Mouse (Mus musculus) hindbrain, embryonic 11.5 days (tissue): ENCODE results near the gene Man1a2. TPM values are rescaled to one million over a fixed set of nuclear protein-coding genes. Genes with fewer than 3 reads are reported as not detected.

Source experiments
- ATAC-seq: fragments of 200-750 bp; cut with Nextera tagmentation; 2 replicates; pipeline ENCODE4 v1.8.0; 2017; ENCODE audit warnings: mild to moderate bottlenecking, moderate TSS enrichment, moderate library complexity; ENCODE audit not compliant: low FRiP score
- DNase-seq: peaks from one replicate; pipeline ENCODE4 v3.0.0-alpha.2; 2015; ENCODE audit warnings: low spot score
- H3K27ac ChIP-seq: fragments of 300-500 bp; sonication (generic); 2 replicates; pipeline ENCODE4 v1.5.1; 2014; ENCODE audit warnings: mild to moderate bottlenecking, low read depth, low read length
- H3K27me3 ChIP-seq: fragments of 300-500 bp; sonication (generic); 2 replicates; pipeline ENCODE4 v1.6.1; 2014; ENCODE audit warnings: mild to moderate bottlenecking, low read length, moderate library complexity, mixed read lengths; ENCODE audit not compliant: control insufficient read depth, insufficient read depth
- H3K36me3 ChIP-seq: fragments of 300-500 bp; sonication (generic); 2 replicates; pipeline ENCODE4 v1.6.1; 2014; ENCODE audit warnings: mild to moderate bottlenecking, low read length, moderate library complexity, mixed read lengths; ENCODE audit not compliant: control insufficient read depth, insufficient read depth
- H3K4me1 ChIP-seq: fragments of 300-500 bp; sonication (generic); replicated peaks from 2 replicates; pipeline ENCODE4 v1.6.1; 2014; ENCODE audit warnings: low read length, mixed read lengths; ENCODE audit not compliant: control insufficient read depth, insufficient read depth
- H3K4me2 ChIP-seq: fragments of 300-500 bp; sonication (generic); replicated peaks from 2 replicates; pipeline ENCODE4 v1.6.1; 2014; ENCODE audit warnings: mild to moderate bottlenecking, low read depth, low read length
- H3K4me3 ChIP-seq: fragments of 300-500 bp; sonication (generic); 2 replicates; pipeline ENCODE4 v1.5.1; 2014; ENCODE audit warnings: low read depth, low read length
- H3K9ac ChIP-seq: fragments of 300-500 bp; sonication (generic); 2 replicates; pipeline ENCODE4 v1.6.1; 2014; ENCODE audit warnings: low read depth, low read length
- H3K9me3 ChIP-seq: fragments of 300-500 bp; sonication (generic); 2 replicates; pipeline ENCODE4 v1.6.1; 2016; ENCODE audit warnings: low read length; ENCODE audit not compliant: control insufficient read depth
- WGBS: fragments of 180-500 bp; shearing (Covaris S2); extraction: QIAGEN DNeasy Blood & Tissue Kit; methylation state at CpG from one replicate; pipeline ENCODE4 v1.1.7; 2014; 5-methylcytosine and 5-hydroxymethylcytosine counted together
- polyA plus RNA-seq: library from polyadenylated mRNA; unstranded; fragments of >200 nt; fragmentation: Nextera tagmentation; extraction: Ambion mirVana; gene quantifications from 2 replicates; pipeline ENCODE4 v1.2.1, GENCODE M21; 2014

The Man1a2 gene
- polyA plus RNA-seq, 1 experiment from 2014 or later: 68.5 TPM

GRCm38 (mm10) chr3:100535298-100535697 is 150.0 kb downstream of the Man1a2 start:
- Histone ChIP-seq H3K27ac (no peak overlapping the region), H3K36me3 (no peaks in the 10 kb centered on the region), H3K4me2 (no peak overlapping the region), H3K4me3 (no peak overlapping the region), H3K9ac (no peak overlapping the region), H3K27me3 (no peaks in the 10 kb centered on the region), H3K9me3 (no peaks in the 10 kb centered on the region), H3K4me1 (no peaks in the 10 kb centered on the region)
- DNase-seq: no peak
- WGBS: 61% methylated on average over 3 of the region's 3 CpGs
- ATAC-seq: no peak

- WGBS: 82% methylated on average over 3 of the region's 3 CpGs
- no peak for DNase-seq
- Histone ChIP-seq H3K4me3 (no peak overlapping the region), H3K9me3 (no peaks in the 10 kb centered on the region), H3K36me3 (no peaks in the 10 kb centered on the region), H3K9ac (no peak overlapping the region), H3K27ac (no peak overlapping the region), H3K4me2 (no peak overlapping the region), H3K4me1 (no peaks in the 10 kb centered on the region), H3K27me3 (no peaks in the 10 kb centered on the region)
- no peak for ATAC-seq
These were observed 150.9 kb downstream of the Man1a2 start for GRCm38 (mm10) chr3:100534394-100534793.

GRCm38 (mm10) chr3:100533429-100533828 is 151.9 kb downstream of the Man1a2 start:
- no peak overlapping the region for H3K4me3 ChIP-seq
- H3K9ac ChIP-seq: no peak overlapping the region
- DNase-seq (no peak), ATAC-seq (no peak)
- H3K27ac ChIP-seq: no peak overlapping the region
- no peak overlapping the region for H3K4me2 ChIP-seq
- no peaks in the 10 kb centered on the region for H3K27me3 ChIP-seq
- no peaks in the 10 kb centered on the region for H3K4me1 ChIP-seq
- no peaks in the 10 kb centered on the region for H3K36me3 ChIP-seq
- no peaks in the 10 kb centered on the region for H3K9me3 ChIP-seq

GRCm38 (mm10) chr3:100530919-100531318 is 154.4 kb downstream of the Man1a2 start:
- H3K4me2 ChIP-seq: no peak overlapping the region
- H3K4me1 ChIP-seq: no peaks in the 10 kb centered on the region
- no peak overlapping the region for H3K4me3 ChIP-seq
- H3K27me3 ChIP-seq: no peaks in the 10 kb centered on the region
- no peak overlapping the region for H3K27ac ChIP-seq
- no peak for ATAC-seq
- 91% methylated on average over 5 of the region's 5 CpGs for WGBS
- no peak overlapping the region for H3K9ac ChIP-seq
- no peak for DNase-seq
- H3K36me3 ChIP-seq: no peaks in the 10 kb centered on the region
- no peaks in the 10 kb centered on the region for H3K9me3 ChIP-seq

GRCm38 (mm10) chr3:100530244-100530788 is 155.0 kb downstream of the Man1a2 start:
- no peak overlapping the region for H3K4me2 ChIP-seq
- H3K27me3 ChIP-seq: no peaks in the 10 kb centered on the region
- no peak overlapping the region for H3K27ac ChIP-seq
- DNase-seq (no peak), ATAC-seq (no peak)
- WGBS: 86% methylated on average over 7 of the region's 7 CpGs
- H3K36me3 ChIP-seq: no peaks in the 10 kb centered on the region
- no peaks in the 10 kb centered on the region for H3K4me1 ChIP-seq
- no peak overlapping the region for H3K4me3 ChIP-seq
- no peaks in the 10 kb centered on the region for H3K9me3 ChIP-seq
- no peak overlapping the region for H3K9ac ChIP-seq

GRCm38 (mm10) chr3:100522671-100523070 is 162.6 kb downstream of the Man1a2 start:
- DNase-seq (no peak), ATAC-seq (no peak)
- H3K9ac ChIP-seq: no peak overlapping the region
- WGBS: 83% methylated on average over 7 of the region's 7 CpGs
- H3K27ac ChIP-seq: no peak overlapping the region
- H3K4me1 ChIP-seq: no peaks in the 10 kb centered on the region
- H3K9me3 ChIP-seq: no peaks in the 10 kb centered on the region
- H3K36me3 ChIP-seq: no peaks in the 10 kb centered on the region
- no peak overlapping the region for H3K4me2 ChIP-seq
- no peaks in the 10 kb centered on the region for H3K27me3 ChIP-seq
- H3K4me3 ChIP-seq: no peak overlapping the region

- DNase-seq (no peak), ATAC-seq (no peak)
- Histone ChIP-seq H3K4me3 (no peak overlapping the region), H3K9ac (no peak overlapping the region), H3K4me1 (no peaks in the 10 kb centered on the region), H3K9me3 (no peaks in the 10 kb centered on the region), H3K27me3 (no peaks in the 10 kb centered on the region), H3K4me2 (no peak overlapping the region), H3K27ac (no peak overlapping the region), H3K36me3 (no peaks in the 10 kb centered on the region)
- WGBS: 36% methylated on average over 1 of the region's 1 CpGs
These were observed 163.7 kb downstream of the Man1a2 start for GRCm38 (mm10) chr3:100521626-100522025.

GRCm38 (mm10) chr3:100515754-100516141 is 169.6 kb downstream of the Man1a2 start:
- H3K4me2 ChIP-seq: no peak overlapping the region
- H3K27ac ChIP-seq: no peak overlapping the region
- 92% methylated on average over 5 of the region's 5 CpGs for WGBS
- no peaks in the 10 kb centered on the region for H3K27me3 ChIP-seq
- H3K4me3 ChIP-seq: no peak overlapping the region
- no peak for ATAC-seq
- no peaks in the 10 kb centered on the region for H3K9me3 ChIP-seq
- no peaks in the 10 kb centered on the region for H3K36me3 ChIP-seq
- H3K9ac ChIP-seq: no peak overlapping the region
- DNase-seq: no peak
- no peaks in the 10 kb centered on the region for H3K4me1 ChIP-seq

- no peak for ATAC-seq
- H3K36me3 ChIP-seq: no peaks in the 10 kb centered on the region
- no peaks in the 10 kb centered on the region for H3K27me3 ChIP-seq
- no peaks in the 10 kb centered on the region for H3K4me1 ChIP-seq
- no peak for DNase-seq
- no peak overlapping the region for H3K27ac ChIP-seq
- no peak overlapping the region for H3K4me2 ChIP-seq
- no peak overlapping the region for H3K4me3 ChIP-seq
- WGBS: 78% methylated on average over 8 of the region's 8 CpGs
- no peak overlapping the region for H3K9ac ChIP-seq
- H3K9me3 ChIP-seq: no peaks in the 10 kb centered on the region
These were observed 170.1 kb downstream of the Man1a2 start for GRCm38 (mm10) chr3:100515093-100515753.
